Mouse (Mus musculus): ENCODE measurements around the gene Gm2310.
"Not testable (repeated sequence)": the region's sequence is repeated elsewhere in the genome, so short reads cannot be mapped to it uniquely, and the experiment has no call there.

The Gm2310 gene

DNA sequence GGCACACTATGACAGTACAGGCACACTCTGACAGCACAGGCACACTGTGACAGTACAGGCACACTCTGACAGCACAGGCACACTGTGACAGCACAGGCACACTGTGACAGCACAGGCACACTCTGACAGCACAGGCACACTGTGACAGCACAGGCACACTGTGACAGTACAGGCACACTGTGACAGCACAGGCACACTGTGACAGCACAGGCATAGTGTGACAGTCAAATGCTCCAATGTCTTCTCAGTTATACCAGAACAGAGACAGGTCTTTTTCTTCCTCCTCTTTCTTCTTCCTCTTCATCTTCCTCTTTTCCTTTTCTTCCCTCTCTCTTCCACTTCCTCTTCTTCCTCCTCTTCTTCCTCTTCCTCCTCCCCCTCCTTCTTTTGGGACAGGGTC, at the start of gene Gm2310:
TSS of gene Gm2310 (minus strand) at position 101 of the 400 bp plus-strand sequence.
- DNase-seq (ENCODE audit: low spot score in 2 of 2) = not testable (repeated sequence)

DNA sequence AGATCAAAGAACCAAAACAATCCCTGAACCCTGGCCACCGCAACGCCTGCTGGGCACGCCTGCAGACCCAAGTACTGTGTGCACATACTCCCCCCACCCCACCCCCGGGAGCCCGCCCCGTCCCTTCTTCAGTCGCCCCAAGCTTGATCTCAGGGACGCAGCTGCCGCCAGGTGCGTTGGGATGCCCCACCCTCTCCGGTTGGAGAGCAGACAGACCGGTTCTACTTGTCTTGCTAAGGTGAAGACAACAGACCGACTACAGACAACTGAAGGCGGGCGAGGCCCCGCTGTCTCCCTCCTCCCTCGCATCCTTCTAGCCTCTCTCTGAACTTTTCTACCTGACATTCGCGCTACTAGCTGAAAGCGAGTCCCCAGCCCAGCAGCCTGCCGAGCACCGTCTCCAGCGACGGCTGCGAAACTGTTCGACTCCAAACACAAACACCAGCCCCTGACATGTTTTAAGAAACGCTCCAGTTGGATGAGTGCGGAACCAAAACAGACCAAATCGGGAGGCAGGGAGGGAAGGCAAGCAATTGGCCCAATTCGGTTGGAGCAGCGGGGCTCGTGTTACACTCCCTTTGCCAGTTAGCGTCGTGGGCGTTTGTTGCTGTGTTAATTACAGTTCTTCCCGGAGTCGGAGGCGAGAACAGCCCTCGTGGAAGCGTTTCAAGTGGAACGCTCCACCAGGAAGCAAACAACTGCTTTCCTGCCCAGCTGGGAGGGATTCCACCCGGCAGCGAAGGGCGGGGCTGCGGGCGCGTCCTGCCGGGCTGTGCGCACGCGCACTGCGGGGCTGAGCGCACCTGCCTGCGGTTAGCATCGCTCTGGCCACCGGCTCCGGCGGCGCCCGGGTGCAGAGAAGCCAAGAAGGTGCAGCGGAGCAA, 49.1 kb upstream of the Gm2310 start:
- peak; percentile 78 to 80 for DNase-seq (ENCODE audit: low spot score in 2 of 2)

GRCm38 (mm10) chr15:8568286-8568644, 48.5 kb upstream of the Gm2310 start:
- no peak for DNase-seq (ENCODE audit: low spot score in 2 of 2)

DNA sequence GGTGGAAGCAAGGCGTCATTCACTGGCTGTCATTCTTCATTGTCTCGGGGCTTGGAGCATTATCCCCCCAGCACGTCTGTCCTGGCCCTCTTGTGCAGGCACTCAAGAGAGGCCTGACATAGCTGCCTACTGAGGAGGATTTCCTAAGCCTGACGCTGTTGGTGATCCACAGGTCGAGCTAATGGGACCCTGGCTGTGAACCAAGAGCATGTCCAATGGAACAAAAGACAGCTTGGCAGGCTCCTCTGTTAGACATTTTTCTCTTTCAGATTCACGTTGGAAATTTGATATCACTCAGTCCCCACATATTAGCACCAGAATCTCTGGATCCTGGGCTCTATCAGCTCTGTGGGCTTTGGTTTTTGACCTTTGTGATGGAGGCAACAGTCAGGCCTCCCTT, 45.7 kb upstream of the Gm2310 start:
- DNase-seq (ENCODE audit: low spot score in 2 of 2) = no peak

- no peak for DNase-seq (ENCODE audit: low spot score in 2 of 2)
Measured at GRCm38 (mm10) chr15:8564331-8564730, 44.6 kb upstream of the Gm2310 start.

GRCm38 (mm10) chr15:8563423-8564194, 43.9 kb upstream of the Gm2310 start:
- no peak for DNase-seq (ENCODE audit: low spot score in 2 of 2)

DNA sequence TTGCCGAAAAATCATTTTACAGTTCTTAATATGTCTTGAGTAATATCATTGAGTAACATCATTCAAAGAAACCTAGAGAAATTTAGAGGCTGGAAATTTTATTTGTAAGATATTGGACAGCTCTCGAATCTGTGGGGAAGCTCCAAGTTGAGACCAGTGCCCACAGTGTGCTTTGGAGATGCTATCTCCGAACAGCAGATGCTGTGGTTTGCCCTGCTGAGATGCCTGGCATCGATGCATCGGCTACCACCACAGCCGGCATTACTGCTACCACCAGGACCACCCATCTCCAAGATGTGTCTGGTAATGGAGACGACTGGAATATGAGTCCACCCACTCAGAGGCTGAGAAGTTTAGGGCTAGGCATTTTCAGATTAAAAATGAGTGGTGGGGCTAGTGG, 43.0 kb upstream of the Gm2310 start:
- DNase-seq (ENCODE audit: low spot score in 2 of 2) = no peak

DNA sequence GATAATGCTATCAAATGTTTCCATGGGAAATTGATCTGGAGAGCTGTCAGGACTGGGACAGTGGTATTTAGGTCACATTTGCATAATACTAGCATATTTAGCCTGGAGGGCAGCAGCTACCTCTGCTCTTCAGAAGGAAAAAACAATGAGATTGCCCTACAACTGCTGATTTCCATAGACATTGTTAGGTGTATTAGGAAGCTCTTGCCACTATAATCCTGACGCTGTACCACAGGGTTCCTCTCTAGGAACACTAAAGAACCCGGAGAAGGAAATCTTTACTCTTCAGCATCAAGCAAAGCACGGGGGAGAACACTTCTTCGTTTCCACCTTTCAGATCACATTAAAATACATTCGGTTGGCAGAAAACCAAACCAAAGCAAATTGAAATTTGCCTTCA, 11.4 kb upstream of the Gm2310 start:
- DNase-seq (ENCODE audit: low spot score in 2 of 2) = no peak

- no peak for DNase-seq (ENCODE audit: low spot score in 2 of 2)
Measured at GRCm38 (mm10) chr15:8512957-8513356, 6.8 kb downstream of the Gm2310 start.

DNA sequence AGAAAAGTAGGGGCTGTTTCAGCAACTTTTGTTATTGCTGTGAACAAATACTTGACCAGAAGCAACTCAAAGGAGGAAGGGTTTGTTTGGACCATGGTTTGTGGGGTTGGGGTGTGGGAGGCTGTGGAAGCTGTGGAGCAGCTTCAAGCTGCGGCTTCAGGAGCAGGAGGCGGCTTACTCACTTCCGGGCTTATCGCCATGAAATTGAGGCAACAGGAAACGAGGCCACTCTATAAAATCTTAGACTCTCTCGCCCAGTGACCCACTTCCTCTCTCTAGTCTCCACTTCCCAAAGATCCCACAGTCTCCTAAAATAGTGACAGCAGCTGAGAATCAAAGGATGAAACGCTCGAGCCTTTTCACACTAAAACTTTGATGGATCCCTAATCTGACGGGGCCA, 7.9 kb downstream of the Gm2310 start:
- DNase-seq (ENCODE audit: low spot score in 2 of 2) = peak in 1 of 2 experiments; percentile 9

- DNase-seq (ENCODE audit: low spot score in 2 of 2) = no peak
Measured at GRCm38 (mm10) chr15:8502431-8502830, 17.3 kb downstream of the Gm2310 start.

GRCm38 (mm10) chr15:8485261-8485660, 34.5 kb downstream of the Gm2310 start:
- no peak for DNase-seq (ENCODE audit: low spot score in 2 of 2)

GRCm38 (mm10) chr15:8469006-8469575, 50.7 kb downstream of the Gm2310 start:
- DNase-seq (ENCODE audit: low spot score in 2 of 2) = no peak

Data from frontal cortex, postnatal 10 days (tissue).